Mouse (Mus musculus) CH12.LX (cell line): ENCODE measurements around the gene Gria1. TPM values are rescaled to one million over a fixed set of nuclear protein-coding genes. Genes with fewer than 3 reads are reported as not detected.

Source experiments
- DNase-seq: peaks from one replicate; pipeline ENCODE4 v3.0.0-alpha.2; 2013; ENCODE audit errors: extremely low read depth
- H3K27ac ChIP-seq: 2 replicates; pipeline ENCODE4 v1.5.1; 2012; ENCODE audit warnings: low read depth, mild to moderate bottlenecking, control low read depth, moderate library complexity; ENCODE audit not compliant: insufficient read depth
- H3K27me3 ChIP-seq: replicated peaks from 2 replicates; pipeline ENCODE3; 2012; ENCODE audit warnings: inconsistent platforms
- H3K36me3 ChIP-seq, 2 experiments: replicated peaks in 1 of 2; 2 replicates each; pipeline versions ENCODE3 to v1.6.1; 2012; ENCODE audit warnings: inconsistent platforms in 1 of 2, low read length in 1 of 2, mild to moderate bottlenecking in 1 of 2, mixed read lengths in 1 of 2, moderate library complexity in 1 of 2; ENCODE audit not compliant: control insufficient read depth in 1 of 2, insufficient read depth in 1 of 2
- H3K4me1 ChIP-seq, 2 experiments: 2 replicates each; pipeline ENCODE4 v1.6.1; 2012; ENCODE audit warnings: inconsistent platforms in 1 of 2, moderate library complexity in 1 of 2; ENCODE audit not compliant: insufficient read depth in 2 of 2, control insufficient read depth in 1 of 2
- H3K4me2 ChIP-seq: 2 replicates; pipeline ENCODE4 v1.6.1; 2012; ENCODE audit warnings: low read depth, mild to moderate bottlenecking, control low read depth; ENCODE audit not compliant: poor library complexity, insufficient read depth, severe bottlenecking
- H3K4me3 ChIP-seq, 3 experiments: fragments of 150-350 bp in 1 of 3; sonication (generic) in 1 of 3; replicated peaks in 1 of 3; 2 replicates each; pipeline versions ENCODE3 to v1.5.1; 2011 to 2012; ENCODE audit warnings: low read depth in 2 of 3, low read length in 2 of 3, mild to moderate bottlenecking in 2 of 3, moderate library complexity in 2 of 3, control low read depth in 1 of 3, improper control_type of control experiment in 1 of 3, inconsistent platforms in 1 of 3, mixed read lengths in 1 of 3; ENCODE audit not compliant: poor library complexity in 1 of 3
- H3K79me2 ChIP-seq: replicated peaks from 2 replicates; pipeline ENCODE4 v1.6.1; 2012; ENCODE audit warnings: mild to moderate bottlenecking, moderate library complexity; ENCODE audit not compliant: control insufficient read depth, poor library complexity, insufficient read depth, severe bottlenecking; ENCODE audit errors: extremely low read depth
- H3K9ac ChIP-seq: 2 replicates; pipeline ENCODE4 v1.6.1; 2012; ENCODE audit warnings: low read depth, mild to moderate bottlenecking, control low read depth, moderate library complexity; ENCODE audit not compliant: insufficient read depth
- H3K9me3 ChIP-seq: replicated peaks from 2 replicates; pipeline ENCODE3; 2012; ENCODE audit warnings: low read length, inconsistent platforms, mixed read lengths
- E2F4 ChIP-seq: IDR thresholded peaks from 2 replicates; pipeline ENCODE4 v1.6.1; 2011; ENCODE audit warnings: low read depth, low read length, improper control_type of control experiment; ENCODE audit not compliant: insufficient replicate concordance
- ELF1 ChIP-seq: IDR thresholded peaks from 2 replicates; pipeline ENCODE4 v1.6.1; 2014; ENCODE audit warnings: low read depth, mild to moderate bottlenecking, inconsistent platforms, low read length, improper control_type of control experiment
- EP300 ChIP-seq: IDR thresholded peaks from 2 replicates; pipeline ENCODE4 v1.6.1; 2011; ENCODE audit warnings: low read length, improper control_type of control experiment
- HCFC1 ChIP-seq: IDR thresholded peaks from 2 replicates; pipeline ENCODE4 v1.6.1; 2012; ENCODE audit warnings: low read depth, mild to moderate bottlenecking, inconsistent platforms, low read length, improper control_type of control experiment
- IRF4 ChIP-seq: IDR thresholded peaks from 2 replicates; pipeline ENCODE4 v1.6.1; 2014; ENCODE audit warnings: low read depth, mild to moderate bottlenecking, inconsistent platforms, low read length, improper control_type of control experiment
- JUN ChIP-seq: IDR thresholded peaks from 2 replicates; pipeline ENCODE4 v1.6.1; 2011; ENCODE audit warnings: low read depth, mild to moderate bottlenecking, low read length, improper control_type of control experiment, moderate library complexity; ENCODE audit not compliant: insufficient read depth
- JUND ChIP-seq: conservative IDR thresholded peaks from 2 replicates; pipeline ENCODE4 v1.6.1; 2011; ENCODE audit warnings: low read depth, low read length, improper control_type of control experiment
- MAFK ChIP-seq: IDR thresholded peaks from 2 replicates; pipeline ENCODE4 v1.6.1; 2011; ENCODE audit warnings: low read length, improper control_type of control experiment; ENCODE audit not compliant: insufficient replicate concordance
- MAZ ChIP-seq: IDR thresholded peaks from 2 replicates; pipeline ENCODE4 v1.6.1; 2012; ENCODE audit warnings: low read depth, mild to moderate bottlenecking, inconsistent platforms, low read length, improper control_type of control experiment, moderate library complexity
- MEF2A ChIP-seq: IDR thresholded peaks from 2 replicates; pipeline ENCODE4 v1.6.1; 2014; ENCODE audit warnings: low read depth, mild to moderate bottlenecking, inconsistent platforms, low read length, improper control_type of control experiment, borderline replicate concordance
- MXI1 ChIP-seq: IDR thresholded peaks from 2 replicates; pipeline ENCODE4 v1.6.1; 2011; ENCODE audit warnings: mild to moderate bottlenecking, low read depth, low read length, improper control_type of control experiment
- MYC ChIP-seq: IDR thresholded peaks from 2 replicates; pipeline ENCODE4 v1.6.1; 2011; ENCODE audit warnings: low read depth, mild to moderate bottlenecking, improper control_type of control experiment, low read length
- NELFE ChIP-seq: IDR thresholded peaks from 2 replicates; pipeline ENCODE4 v1.6.1; 2011; ENCODE audit warnings: low read depth, low read length, improper control_type of control experiment
- NRF1 ChIP-seq: IDR thresholded peaks from 2 replicates; pipeline ENCODE4 v1.6.1; 2014; ENCODE audit warnings: low read depth, mild to moderate bottlenecking, inconsistent platforms, low read length, improper control_type of control experiment, moderate library complexity
- PAX5 ChIP-seq: IDR thresholded peaks from 2 replicates; pipeline ENCODE4 v1.6.1; 2012; ENCODE audit warnings: low read length, inconsistent platforms, mixed read lengths
- POLR2A ChIP-seq: IDR thresholded peaks from 2 replicates; pipeline ENCODE4 v1.6.1; 2011; ENCODE audit warnings: low read depth, mild to moderate bottlenecking, improper control_type of control experiment, low read length
- SMC3 ChIP-seq: IDR thresholded peaks from 2 replicates; pipeline ENCODE4 v1.6.1; 2011; ENCODE audit warnings: low read depth, low read length, improper control_type of control experiment
- TBP ChIP-seq: conservative IDR thresholded peaks from 2 replicates; pipeline ENCODE4 v1.6.1; 2011; ENCODE audit warnings: low read depth, low read length, improper control_type of control experiment
- TCF12 ChIP-seq: IDR thresholded peaks from 2 replicates; pipeline ENCODE4 v1.6.1; 2014; ENCODE audit warnings: low read depth, mild to moderate bottlenecking, inconsistent platforms, low read length, improper control_type of control experiment
- ZC3H11A ChIP-seq: IDR thresholded peaks from 2 replicates; pipeline ENCODE4 v1.6.1; 2012; ENCODE audit warnings: low read depth, mild to moderate bottlenecking, inconsistent platforms, low read length, improper control_type of control experiment
- ZMIZ1 ChIP-seq: IDR thresholded peaks from 2 replicates; pipeline ENCODE4 v1.6.1; 2012; ENCODE audit warnings: low read depth, mild to moderate bottlenecking, inconsistent platforms, low read length, improper control_type of control experiment
- dilution Hi-C: fragments of 300-500 bp; cut with MboI; formaldehyde crosslinking; loops from 2 replicates; pipeline ENCODE4 v1.14.3; 2020; ENCODE audit warnings: low sequenced_read_pairs; ENCODE audit not compliant: extremely low pct_unique_long_range_greater_than_20kb, extremely low pct_ligation_motif_present
- in situ Hi-C: fragments of 300-500 bp; cut with MboI; formaldehyde crosslinking; loops from 3 replicates; pipeline ENCODE4 v1.14.3; 2019; ENCODE audit warnings: low sequenced_read_pairs, low pct_ligation_motif_present, low pct_unique_long_range_greater_than_20kb, mixed read lengths
- polyA plus RNA-seq: library from polyadenylated mRNA; unstranded; fragments of >175 nt; gene quantifications from 2 replicates; pipeline ENCODE4 v1.2.1, GENCODE M21; 2012; ENCODE audit warnings: low read depth; ENCODE audit not compliant: insufficient read length
- total RNA-seq, 2 experiments: library from RNA; depleted of rRNA; stranded (reverse); fragments of 300-350 nt in 1 of 2; fragments of >200 nt in 1 of 2; gene quantifications; 2 replicates each; pipeline ENCODE4 v1.2.3; 2012 to 2014

Gria1 gene
- total and polyA plus RNA-seq, 3 experiments: under 0.01 to 0.49 (median 0.05) TPM

GRCm38 (mm10) chr11:57274687-57275086 lies 263.5 kb downstream of the Gria1 start:
- no peak for TF ChIP-seq POLR2A
- no peak for TF ChIP-seq HCFC1
- TF ChIP-seq ELF1: no peak
- TF ChIP-seq EP300: no peak
- TF ChIP-seq MAZ: no peak
- TF ChIP-seq, all 38 proteins: peak for 0
- H3K27ac ChIP-seq: no peak overlapping the region
- H3K27me3 ChIP-seq: no peaks in the 10 kb centered on the region
- DNase-seq: no peak
- dilution Hi-C loops: no loop called here
- no peaks in the 10 kb centered on the region for H3K9me3 ChIP-seq
- H3K4me3 ChIP-seq: no peak overlapping the region
- in situ Hi-C loops: no loop called here
- peaks cover 0 to 28% of the 10 kb centered on the region in 2 experiments; a peak in 3 of 4 replicates for H3K4me1 ChIP-seq
- H3K79me2 ChIP-seq: no peaks in the 10 kb centered on the region
- H3K4me2 ChIP-seq: no peak overlapping the region
- no peak overlapping the region for H3K9ac ChIP-seq
- no peaks in the 10 kb centered on the region for H3K36me3 ChIP-seq

GRCm38 (mm10) chr11:57278056-57278455 lies 266.9 kb downstream of the Gria1 start:
- H3K9ac ChIP-seq: no peak overlapping the region
- H3K27me3 ChIP-seq: no peaks in the 10 kb centered on the region
- TF ChIP-seq MXI1: no peak
- no peak for TF ChIP-seq JUN
- TF ChIP-seq JUND: no peak
- no peak for TF ChIP-seq MAZ
- TF ChIP-seq POLR2A: no peak
- TF ChIP-seq HCFC1: no peak
- no peak for TF ChIP-seq E2F4
- no peak for TF ChIP-seq SMC3
- no peak for TF ChIP-seq TBP
- TF ChIP-seq ZC3H11A: no peak
- TF ChIP-seq ZMIZ1: no peak
- no peak for TF ChIP-seq NELFE
- H3K4me1 ChIP-seq: peaks cover 0 to 34% of the 10 kb centered on the region in 2 experiments; a peak in 3 of 4 replicates
- H3K9me3 ChIP-seq: no peaks in the 10 kb centered on the region
- no peak for DNase-seq
- in situ Hi-C loops: no loop called here
- H3K4me2 ChIP-seq: no peak overlapping the region
- no peaks in the 10 kb centered on the region for H3K79me2 ChIP-seq
- no peak overlapping the region for H3K4me3 ChIP-seq
- dilution Hi-C loops: no loop called here
- H3K36me3 ChIP-seq: no peaks in the 10 kb centered on the region
- no peak overlapping the region for H3K27ac ChIP-seq

- in situ Hi-C loops: no loop called here
- Histone ChIP-seq H3K4me2 (no peak overlapping the region), H3K9me3 (peaks cover 10% of the 10 kb centered on the region), H3K9ac (no peak overlapping the region), H3K27me3 (peaks cover 2% of the 10 kb centered on the region), H3K79me2 (no peaks in the 10 kb centered on the region), H3K27ac (no peak overlapping the region), H3K36me3 (no peaks in the 10 kb centered on the region), H3K4me1 (peaks cover 0 to 12% of the 10 kb centered on the region in 2 experiments; a peak in 2 of 4 replicates), H3K4me3 (no peak overlapping the region)
- DNase-seq: no peak
- dilution Hi-C loops: no loop called here
- TF ChIP-seq MYC: no peak
- TF ChIP-seq MAFK: no peak
- no peak for TF ChIP-seq MXI1
- TF ChIP-seq HCFC1: no peak
- no peak for TF ChIP-seq NRF1
- TF ChIP-seq PAX5: no peak
- no peak for TF ChIP-seq JUND
- TF ChIP-seq MEF2A: no peak
- no peak for TF ChIP-seq ZMIZ1
- no peak for TF ChIP-seq TCF12
- TF ChIP-seq IRF4: no peak
Measured at GRCm38 (mm10) chr11:57286119-57286518, 274.9 kb downstream of the Gria1 start.
